Mouse (Mus musculus) intestine, postnatal 0 days (tissue): ENCODE results near the gene Eif4g3. TPM values are rescaled to one million over a fixed set of nuclear protein-coding genes. Genes with fewer than 3 reads are reported as not detected.

Experiments used
- ATAC-seq: fragments of 200-750 bp; cut with Nextera tagmentation; 2 replicates; pipeline ENCODE4 v1.8.0; 2017; ENCODE audit warnings: mild to moderate bottlenecking, moderate TSS enrichment, moderate library complexity
- H3K27ac ChIP-seq: fragments of 300-500 bp; sonication (generic); 2 replicates; pipeline ENCODE4 v1.5.1; 2014; ENCODE audit warnings: mild to moderate bottlenecking, low read depth, low read length, moderate library complexity
- H3K27me3 ChIP-seq: fragments of 300-500 bp; sonication (generic); replicated peaks from 2 replicates; pipeline ENCODE4 v1.6.1; 2014; ENCODE audit warnings: low read length, mixed read lengths; ENCODE audit not compliant: control insufficient read depth, insufficient read depth
- H3K36me3 ChIP-seq: fragments of 300-500 bp; sonication (generic); 2 replicates; pipeline ENCODE4 v1.6.1; 2014; ENCODE audit warnings: mild to moderate bottlenecking, moderate library complexity; ENCODE audit not compliant: control insufficient read depth, insufficient read depth
- H3K4me1 ChIP-seq: fragments of 300-500 bp; sonication (generic); replicated peaks from 2 replicates; pipeline ENCODE4 v1.6.1; 2014; ENCODE audit warnings: antibody characterized with exemption, low read length, mixed read lengths; ENCODE audit not compliant: control insufficient read depth, insufficient read depth
- H3K4me2 ChIP-seq: fragments of 300-500 bp; sonication (generic); replicated peaks from 2 replicates; pipeline ENCODE4 v1.6.1; 2014; ENCODE audit warnings: low read depth, mild to moderate bottlenecking, moderate library complexity
- H3K4me3 ChIP-seq: fragments of 300-500 bp; sonication (generic); 2 replicates; pipeline ENCODE4 v1.5.1; 2014; ENCODE audit warnings: low read depth, low read length
- H3K9ac ChIP-seq: fragments of 300-500 bp; sonication (generic); 2 replicates; pipeline ENCODE4 v1.6.1; 2014; ENCODE audit warnings: mild to moderate bottlenecking, low read depth, low read length
- H3K9me3 ChIP-seq: fragments of 300-500 bp; sonication (generic); 2 replicates; pipeline ENCODE4 v1.6.1; 2016; ENCODE audit warnings: mixed run types; ENCODE audit not compliant: control insufficient read depth
- CTCF ChIP-seq: sonication (generic); IDR thresholded peaks from 2 replicates; pipeline ENCODE4 v1.5.1; 2016; ENCODE audit warnings: low read depth, mild to moderate bottlenecking, control low read depth, antibody characterized with exemption, moderate library complexity
- WGBS: fragments of 180-500 bp; shearing (Covaris S2); extraction: QIAGEN DNeasy Blood & Tissue Kit; methylation state at CpG from one replicate; pipeline ENCODE4 v1.1.7; 2014; 5-methylcytosine and 5-hydroxymethylcytosine counted together
- polyA plus RNA-seq: library from polyadenylated mRNA; unstranded; fragments of >200 nt; fragmentation: Nextera tagmentation; extraction: Ambion mirVana; gene quantifications from 2 replicates; pipeline ENCODE4 v1.2.1, GENCODE M21; 2015

Gene Eif4g3
- polyA plus RNA-seq, 1 experiment from 2014 or later, result 11.9 TPM

- no peak overlapping the region for H3K4me2 ChIP-seq
- H3K36me3 ChIP-seq, result peaks cover 2% of the 10 kb centered on the region; the same call in 1 of the 2 replicates
- H3K27me3 ChIP-seq, result no peaks in the 10 kb centered on the region
- TF ChIP-seq CTCF, result no peak
- H3K9me3 ChIP-seq, result no peaks in the 10 kb centered on the region
- H3K27ac ChIP-seq, result no peak overlapping the region
- H3K9ac ChIP-seq, result no peak overlapping the region
- H3K4me1 ChIP-seq, result no peaks in the 10 kb centered on the region
- H3K4me3 ChIP-seq, result no peak overlapping the region
- 60% methylated on average over 7 of the region's 7 CpGs for WGBS
- no peak for ATAC-seq
Observed at GRCm38 (mm10) chr4:138073531-138073930, 80.7 kb downstream of the Eif4g3 start.

- no peak for TF ChIP-seq CTCF
- Histone ChIP-seq H3K4me1 (no peaks in the 10 kb centered on the region), H3K9me3 (no peaks in the 10 kb centered on the region), H3K27ac (no peak overlapping the region), H3K4me3 (no peak overlapping the region), H3K9ac (no peak overlapping the region), H3K27me3 (no peaks in the 10 kb centered on the region), H3K4me2 (no peak overlapping the region), H3K36me3 (peaks cover 2% of the 10 kb centered on the region; the same call in 1 of the 2 replicates)
- 72% methylated on average over 6 of the region's 6 CpGs for WGBS
- no peak for ATAC-seq
Observed at GRCm38 (mm10) chr4:138074896-138075584, 82.2 kb downstream of the Eif4g3 start.

DNA sequence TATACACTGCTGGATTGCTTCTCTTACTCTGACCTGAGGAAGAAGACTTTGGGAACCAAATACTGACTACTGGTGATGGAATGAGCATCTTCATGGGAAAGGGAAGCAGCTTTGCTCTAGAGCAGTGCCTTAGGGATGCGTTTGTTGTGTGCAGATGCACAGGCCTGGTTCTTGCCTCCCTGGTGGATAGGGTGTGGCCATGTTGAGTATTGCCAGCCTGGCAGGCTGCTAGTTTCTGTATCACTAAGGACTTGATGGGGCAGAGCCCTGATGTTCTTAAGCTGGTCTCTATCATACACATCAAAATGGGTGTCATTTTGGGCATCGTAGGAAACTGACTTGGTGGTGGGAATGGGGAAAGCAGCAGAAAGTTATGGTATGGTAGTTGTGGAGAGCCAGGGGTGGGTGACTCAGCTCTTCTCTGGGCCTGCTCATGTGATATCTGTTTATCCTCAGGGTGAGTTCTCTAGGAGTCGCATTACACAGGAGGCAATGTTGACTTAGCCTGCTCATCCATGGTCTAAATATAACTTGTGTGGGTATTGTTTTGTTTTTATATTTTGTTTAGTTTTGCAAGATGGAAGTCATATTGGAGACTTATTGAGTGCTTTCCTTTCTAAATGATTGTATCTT, 85.0 kb downstream of the Eif4g3 start:
- Histone ChIP-seq H3K4me1 (no peaks in the 10 kb centered on the region), H3K36me3 (peaks cover 4% of the 10 kb centered on the region), H3K27me3 (no peaks in the 10 kb centered on the region), H3K9ac (no peak overlapping the region), H3K9me3 (no peaks in the 10 kb centered on the region), H3K27ac (no peak overlapping the region), H3K4me2 (no peak overlapping the region), H3K4me3 (no peak overlapping the region)
- 78% methylated on average over 3 of the region's 3 CpGs for WGBS
- TF ChIP-seq CTCF, result no peak
- no peak for ATAC-seq

DNA sequence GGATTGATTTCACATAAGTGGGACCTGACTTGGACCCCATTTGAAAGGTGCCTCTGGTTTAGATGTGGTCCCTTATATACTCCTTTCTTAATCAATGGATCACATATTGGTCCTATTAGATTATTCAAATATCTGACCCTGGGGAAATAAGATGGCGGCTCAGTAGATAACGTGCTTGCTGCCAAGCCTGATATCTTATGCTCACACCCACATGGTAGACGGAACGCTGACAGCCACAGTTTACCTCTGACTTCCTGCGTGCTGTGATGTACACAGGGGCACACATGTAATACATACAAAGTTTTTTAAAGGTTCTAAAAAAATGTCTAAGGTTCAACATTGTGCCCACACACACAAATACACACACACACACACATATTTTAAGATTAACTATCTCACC, 86.4 kb downstream of the Eif4g3 start:
- Histone ChIP-seq H3K4me2 (no peak overlapping the region), H3K27me3 (no peaks in the 10 kb centered on the region), H3K4me3 (no peak overlapping the region), H3K4me1 (no peaks in the 10 kb centered on the region), H3K9ac (no peak overlapping the region), H3K27ac (no peak overlapping the region), H3K36me3 (peaks cover 18% of the 10 kb centered on the region), H3K9me3 (no peaks in the 10 kb centered on the region)
- 91% methylated on average over 5 of the region's 5 CpGs for WGBS
- ATAC-seq, result no peak
- TF ChIP-seq CTCF, result no peak

GRCm38 (mm10) chr4:138082466-138082865, 89.6 kb downstream of the Eif4g3 start:
- no peak overlapping the region for H3K9ac ChIP-seq
- no peak for ATAC-seq
- TF ChIP-seq CTCF, result no peak

GRCm38 (mm10) chr4:138084103-138084502, 91.3 kb downstream of the Eif4g3 start:
- Histone ChIP-seq H3K27ac (no peak overlapping the region), H3K9me3 (no peaks in the 10 kb centered on the region), H3K36me3 (peaks cover 45% of the 10 kb centered on the region), H3K4me1 (no peaks in the 10 kb centered on the region), H3K4me3 (no peak overlapping the region), H3K27me3 (no peaks in the 10 kb centered on the region), H3K4me2 (no peak overlapping the region), H3K9ac (no peak overlapping the region)
- ATAC-seq, result no peak
- 80% methylated on average over 8 of the region's 8 CpGs for WGBS
- TF ChIP-seq CTCF, result no peak

More at GRCm38 (mm10) chr4:138082466-138082865, 89.6 kb downstream of the Eif4g3 start:
- Histone ChIP-seq H3K27me3 (no peaks in the 10 kb centered on the region), H3K4me3 (no peak overlapping the region), H3K4me1 (no peaks in the 10 kb centered on the region), H3K9me3 (no peaks in the 10 kb centered on the region), H3K4me2 (no peak overlapping the region), H3K36me3 (peaks cover 38% of the 10 kb centered on the region), H3K27ac (no peak overlapping the region)
- 89% methylated on average over 8 of the region's 8 CpGs for WGBS
